Mouse (Mus musculus) spleen, postnatal 36 days (tissue): ENCODE results near the gene Cntnap1.

Source experiments
- DNase-seq, 2 experiments: peaks; one replicate each; pipeline ENCODE4 v3.0.0; 2022; ENCODE audit warnings: low spot score in 2 of 2, mixed read lengths in 1 of 2

Cntnap1 gene

GRCm38 (mm10) chr11:101185441-101185840 is 15.1 kb downstream of the Cntnap1 start:
- no peak for DNase-seq

GRCm38 (mm10) chr11:101186526-101187247 is 16.4 kb downstream of the Cntnap1 start:
- no peak for DNase-seq

- no peak for DNase-seq
Measured at GRCm38 (mm10) chr11:101187541-101187940, 17.2 kb downstream of the Cntnap1 start.

- DNase-seq: no peak
Measured at GRCm38 (mm10) chr11:101188166-101188805, 18.0 kb downstream of the Cntnap1 start.

- peak; percentile 40 to 63 for DNase-seq
Measured at GRCm38 (mm10) chr11:101189495-101190180, 19.3 kb downstream of the Cntnap1 start.

- DNase-seq: no peak
Measured at GRCm38 (mm10) chr11:101190181-101190912, 20.0 kb downstream of the Cntnap1 start.

GRCm38 (mm10) chr11:101190913-101191907 is 20.9 kb downstream of the Cntnap1 start:
- DNase-seq: no peak

GRCm38 (mm10) chr11:101191919-101192470 is 21.7 kb downstream of the Cntnap1 start:
- DNase-seq: no peak

- DNase-seq: no peak
Measured at GRCm38 (mm10) chr11:101192646-101193045, 22.3 kb downstream of the Cntnap1 start.

- no peak for DNase-seq
Measured at GRCm38 (mm10) chr11:101193076-101193475, 22.8 kb downstream of the Cntnap1 start.

GRCm38 (mm10) chr11:101194137-101194536 is 23.8 kb downstream of the Cntnap1 start:
- no peak for DNase-seq

GRCm38 (mm10) chr11:101194643-101195042 is 24.3 kb downstream of the Cntnap1 start:
- DNase-seq: no peak

- DNase-seq: no peak
Measured at GRCm38 (mm10) chr11:101195101-101195500, 24.8 kb downstream of the Cntnap1 start.

- no peak for DNase-seq
Measured at GRCm38 (mm10) chr11:101195571-101195970, 25.2 kb downstream of the Cntnap1 start.

GRCm38 (mm10) chr11:101196175-101196574 is 25.9 kb downstream of the Cntnap1 start:
- no peak for DNase-seq

GRCm38 (mm10) chr11:101199555-101199954 is 29.2 kb downstream of the Cntnap1 start:
- no peak for DNase-seq

- DNase-seq: peak in 1 of 2 experiments; percentile 47
Measured at GRCm38 (mm10) chr11:101200986-101201385, 30.7 kb downstream of the Cntnap1 start.

GRCm38 (mm10) chr11:101211970-101212369 is 41.6 kb downstream of the Cntnap1 start:
- DNase-seq: peak in 1 of 2 experiments; percentile 61

GRCm38 (mm10) chr11:101216936-101217335 is 46.6 kb downstream of the Cntnap1 start:
- DNase-seq: no peak

- DNase-seq: no peak
Measured at GRCm38 (mm10) chr11:101218436-101219055, 48.2 kb downstream of the Cntnap1 start.
